Mouse (Mus musculus): Measurements from ENCODE around the gene Prkcg. TPM values are rescaled to one million over a fixed set of nuclear protein-coding genes. Genes with fewer than 3 reads are reported as not detected.

Prkcg gene
- not detected for polyA plus RNA-seq (2014; fragmentation: Illumina TruSeq; extraction: RNeasy Lipid Tissue Mini Kit (QIAGEN cat#74804); ENCODE audit: low replicate concordance)

GRCm38 (mm10) chr7:3288976-3289970, at the start of gene Prkcg, which contains the start of gene Myadm:
Gene Prkcg, plus strand, starts transcription at chr7:3289179.
Gene Myadm, plus strand, starts transcription at chr7:3289080.

GRCm38 (mm10) chr7:3332619-3333521, 43.9 kb downstream of the Prkcg start, which contains the start of gene Cacng7:
Gene Cacng7, plus strand, starts transcription at chr7:3332955.

Other genes with a start within 250 kb of the Prkcg start
- not detected for gene AU018091, start 120.0 kb upstream of the Prkcg start, polyA plus RNA-seq (2014; fragmentation: Illumina TruSeq; extraction: RNeasy Lipid Tissue Mini Kit (QIAGEN cat#74804); ENCODE audit: low replicate concordance)
- gene Nlrp12, start 39.4 kb upstream of the Prkcg start, polyA plus RNA-seq (2014; fragmentation: Illumina TruSeq; extraction: RNeasy Lipid Tissue Mini Kit (QIAGEN cat#74804); ENCODE audit: low replicate concordance): 0.04 TPM
- gene Myadm, start 99 bp upstream of the Prkcg start, polyA plus RNA-seq (2014; fragmentation: Illumina TruSeq; extraction: RNeasy Lipid Tissue Mini Kit (QIAGEN cat#74804); ENCODE audit: low replicate concordance): 53.6 TPM
- 0.45 TPM for gene Cacng7, start 43.8 kb downstream of the Prkcg start, polyA plus RNA-seq (2014; fragmentation: Illumina TruSeq; extraction: RNeasy Lipid Tissue Mini Kit (QIAGEN cat#74804); ENCODE audit: low replicate concordance)
- not detected for gene Cacng8, start 101.5 kb downstream of the Prkcg start, polyA plus RNA-seq (2014; fragmentation: Illumina TruSeq; extraction: RNeasy Lipid Tissue Mini Kit (QIAGEN cat#74804); ENCODE audit: low replicate concordance)
- gene Cacng6, start 135.0 kb downstream of the Prkcg start, polyA plus RNA-seq (2014; fragmentation: Illumina TruSeq; extraction: RNeasy Lipid Tissue Mini Kit (QIAGEN cat#74804); ENCODE audit: low replicate concordance): not detected
- not detected for gene Tarm1, start 213.4 kb downstream of the Prkcg start, polyA plus RNA-seq (2014; fragmentation: Illumina TruSeq; extraction: RNeasy Lipid Tissue Mini Kit (QIAGEN cat#74804); ENCODE audit: low replicate concordance)

Measured in small intestine, adult 10 weeks (tissue).